Mouse (Mus musculus): ENCODE results near the gene Gm9817. TPM values are rescaled to one million over a fixed set of nuclear protein-coding genes. Genes with fewer than 3 reads are reported as not detected.
"Not testable (repeated sequence)": the region's sequence is repeated elsewhere in the genome, so short reads cannot be mapped to it uniquely, and the experiment has no call there.

Gene Gm9817
- polyA plus RNA-seq (2012; rRNA removed): 0.20 TPM in 1 of 2 replicates, not detected in the other

DNA sequence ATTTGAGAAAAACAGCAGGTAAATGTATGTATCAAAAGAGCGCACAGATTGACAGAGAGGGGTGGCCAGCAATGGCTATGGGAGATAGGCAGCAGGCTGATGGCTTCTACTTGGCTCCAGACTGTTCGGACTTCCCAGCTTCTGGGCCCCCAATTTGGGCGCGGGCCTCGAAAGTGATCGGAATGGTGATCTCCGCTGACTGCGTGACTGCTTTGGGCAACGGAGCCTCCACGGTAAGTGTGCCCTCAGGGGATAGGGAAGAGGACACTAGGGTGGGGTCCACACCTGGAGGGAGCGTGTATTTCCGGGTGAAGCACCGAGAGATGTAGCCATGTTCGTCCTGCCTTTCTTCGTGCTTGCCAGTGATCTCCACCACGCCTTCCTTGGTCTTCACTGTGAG is at the start of gene Gm9817:
Gm9817 (plus strand) TSS at position 301 of the 400 bp plus-strand sequence.
- not testable (repeated sequence) for H3K27me3 ChIP-seq (ENCODE audit: control insufficient read depth, insufficient read depth, low read length); H3K36me3 ChIP-seq (ENCODE audit: control insufficient read depth, insufficient read depth, low read length); H3K4me3 ChIP-seq (ENCODE audit: control insufficient read depth, insufficient read depth, low read length); H3K4me1 ChIP-seq (replicated peaks; ENCODE audit: control insufficient read depth, insufficient read depth, low read length); H3K27ac ChIP-seq (ENCODE audit: control insufficient read depth, insufficient read depth, low read length); DNase-seq
- 77% methylated on average over 16 of the region's 16 CpGs for WGBS

- 86% methylated on average over 1 of the region's 1 CpGs for WGBS
- H3K36me3 ChIP-seq (ENCODE audit: control insufficient read depth, insufficient read depth, low read length): no peaks in the 10 kb centered on the region
- no peak overlapping the region for H3K4me3 ChIP-seq (ENCODE audit: control insufficient read depth, insufficient read depth, low read length)
- H3K4me1 ChIP-seq (replicated peaks; ENCODE audit: control insufficient read depth, insufficient read depth, low read length): peaks cover 5% of the 10 kb centered on the region
- TF ChIP-seq CTCF (IDR thresholded peaks at IDR 0.05; ENCODE audit: borderline replicate concordance, control insufficient read depth, extremely low read depth, insufficient read depth, low read length, poor library complexity) (no peak), POLR2A (IDR thresholded peaks at IDR 0.05; ENCODE audit: control insufficient read depth, extremely low read depth, insufficient read depth, low read length, poor library complexity) (no peak)
- DNase-seq: no peak
- H3K27ac ChIP-seq (ENCODE audit: control insufficient read depth, insufficient read depth, low read length): no peak overlapping the region
- no peaks in the 10 kb centered on the region for H3K27me3 ChIP-seq (ENCODE audit: control insufficient read depth, insufficient read depth, low read length)
These were observed 48.7 kb upstream of the Gm9817 start for GRCm38 (mm10) chr13:45029791-45030190.

DNA sequence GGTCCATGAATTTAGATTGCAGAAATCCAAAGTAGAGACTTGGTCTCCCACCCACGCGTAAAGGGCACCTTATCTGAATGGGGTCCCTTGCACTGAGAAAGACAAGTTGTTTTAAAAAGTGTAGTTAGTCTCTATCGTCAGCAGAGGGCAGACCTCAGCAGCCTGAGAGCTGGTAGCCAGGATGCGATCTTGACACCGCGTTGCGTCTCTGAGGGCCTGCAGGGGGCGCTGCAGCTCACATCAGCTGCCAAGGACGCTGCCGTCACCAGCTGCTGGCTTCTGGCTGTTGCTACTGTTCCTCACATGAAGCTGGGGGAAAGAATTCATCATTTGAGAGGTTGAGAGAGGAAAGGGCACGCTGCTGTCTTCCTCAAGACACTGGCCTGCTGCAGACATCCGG is 47.7 kb upstream of the Gm9817 start:
- H3K4me1 ChIP-seq (replicated peaks; ENCODE audit: control insufficient read depth, insufficient read depth, low read length): peaks cover 10% of the 10 kb centered on the region
- no peaks in the 10 kb centered on the region for H3K27me3 ChIP-seq (ENCODE audit: control insufficient read depth, insufficient read depth, low read length)
- TF ChIP-seq POLR2A (IDR thresholded peaks at IDR 0.05; ENCODE audit: control insufficient read depth, extremely low read depth, insufficient read depth, low read length, poor library complexity) (no peak), CTCF (IDR thresholded peaks at IDR 0.05; ENCODE audit: borderline replicate concordance, control insufficient read depth, extremely low read depth, insufficient read depth, low read length, poor library complexity) (peak; percentile 100)
- 7% methylated on average over 12 of the region's 12 CpGs for WGBS
- H3K27ac ChIP-seq (ENCODE audit: control insufficient read depth, insufficient read depth, low read length): no peak overlapping the region
- DNase-seq: peak; percentile 88
- no peak overlapping the region for H3K4me3 ChIP-seq (ENCODE audit: control insufficient read depth, insufficient read depth, low read length)
- H3K36me3 ChIP-seq (ENCODE audit: control insufficient read depth, insufficient read depth, low read length): no peaks in the 10 kb centered on the region

GRCm38 (mm10) chr13:45031314-45031713 is 47.2 kb upstream of the Gm9817 start:
- Histone ChIP-seq H3K4me3 (ENCODE audit: control insufficient read depth, insufficient read depth, low read length) (no peak overlapping the region), H3K27me3 (ENCODE audit: control insufficient read depth, insufficient read depth, low read length) (no peaks in the 10 kb centered on the region), H3K27ac (ENCODE audit: control insufficient read depth, insufficient read depth, low read length) (no peak overlapping the region), H3K36me3 (ENCODE audit: control insufficient read depth, insufficient read depth, low read length) (no peaks in the 10 kb centered on the region), H3K4me1 (replicated peaks; ENCODE audit: control insufficient read depth, insufficient read depth, low read length) (peaks cover 10% of the 10 kb centered on the region)
- WGBS: 40% methylated on average over 10 of the region's 10 CpGs
- DNase-seq: no peak
- TF ChIP-seq POLR2A (IDR thresholded peaks at IDR 0.05; ENCODE audit: control insufficient read depth, extremely low read depth, insufficient read depth, low read length, poor library complexity): no peak
- TF ChIP-seq CTCF (IDR thresholded peaks at IDR 0.05; ENCODE audit: borderline replicate concordance, control insufficient read depth, extremely low read depth, insufficient read depth, low read length, poor library complexity): no peak

- no peak overlapping the region for H3K27ac ChIP-seq (ENCODE audit: control insufficient read depth, insufficient read depth, low read length)
- H3K36me3 ChIP-seq (ENCODE audit: control insufficient read depth, insufficient read depth, low read length): no peaks in the 10 kb centered on the region
- H3K4me1 ChIP-seq (replicated peaks; ENCODE audit: control insufficient read depth, insufficient read depth, low read length): peaks cover 10% of the 10 kb centered on the region
- no peak overlapping the region for H3K4me3 ChIP-seq (ENCODE audit: control insufficient read depth, insufficient read depth, low read length)
- 12% methylated on average over 7 of the region's 7 CpGs for WGBS
- TF ChIP-seq CTCF (IDR thresholded peaks at IDR 0.05; ENCODE audit: borderline replicate concordance, control insufficient read depth, extremely low read depth, insufficient read depth, low read length, poor library complexity) (no peak), POLR2A (IDR thresholded peaks at IDR 0.05; ENCODE audit: control insufficient read depth, extremely low read depth, insufficient read depth, low read length, poor library complexity) (no peak)
- no peak for DNase-seq
- H3K27me3 ChIP-seq (ENCODE audit: control insufficient read depth, insufficient read depth, low read length): no peaks in the 10 kb centered on the region
These were observed 46.7 kb upstream of the Gm9817 start for GRCm38 (mm10) chr13:45031748-45032147.

DNA sequence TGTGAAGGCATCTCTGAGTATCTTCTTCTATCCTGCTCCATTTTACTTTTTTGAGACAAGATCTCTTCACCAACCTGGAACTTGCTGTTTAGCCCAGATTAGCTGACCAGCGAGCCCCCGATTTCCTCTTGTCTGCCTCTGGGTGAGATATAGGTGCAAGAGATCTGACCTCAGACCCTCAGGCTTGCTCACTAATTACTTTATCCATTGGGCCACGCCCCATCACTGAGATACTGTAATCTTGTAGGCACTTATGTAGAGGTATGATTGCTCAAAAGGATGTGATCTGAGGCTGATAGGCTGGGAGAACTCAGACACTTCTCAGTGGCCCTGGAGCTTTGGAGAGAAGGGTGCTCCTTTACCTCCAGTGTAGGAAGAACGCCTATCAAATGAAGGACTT is 46.0 kb upstream of the Gm9817 start:
- 88% methylated on average over 4 of the region's 4 CpGs for WGBS
- TF ChIP-seq POLR2A (IDR thresholded peaks at IDR 0.05; ENCODE audit: control insufficient read depth, extremely low read depth, insufficient read depth, low read length, poor library complexity): no peak
- TF ChIP-seq CTCF (IDR thresholded peaks at IDR 0.05; ENCODE audit: borderline replicate concordance, control insufficient read depth, extremely low read depth, insufficient read depth, low read length, poor library complexity): no peak
- Histone ChIP-seq H3K27ac (ENCODE audit: control insufficient read depth, insufficient read depth, low read length) (no peak overlapping the region), H3K27me3 (ENCODE audit: control insufficient read depth, insufficient read depth, low read length) (no peaks in the 10 kb centered on the region), H3K36me3 (ENCODE audit: control insufficient read depth, insufficient read depth, low read length) (no peaks in the 10 kb centered on the region), H3K4me1 (replicated peaks; ENCODE audit: control insufficient read depth, insufficient read depth, low read length) (peaks cover 10% of the 10 kb centered on the region), H3K4me3 (ENCODE audit: control insufficient read depth, insufficient read depth, low read length) (no peak overlapping the region)
- no peak for DNase-seq

- H3K27me3 ChIP-seq (ENCODE audit: control insufficient read depth, insufficient read depth, low read length): no peaks in the 10 kb centered on the region
- H3K36me3 ChIP-seq (ENCODE audit: control insufficient read depth, insufficient read depth, low read length): no peaks in the 10 kb centered on the region
- no peak overlapping the region for H3K27ac ChIP-seq (ENCODE audit: control insufficient read depth, insufficient read depth, low read length)
- TF ChIP-seq POLR2A (IDR thresholded peaks at IDR 0.05; ENCODE audit: control insufficient read depth, extremely low read depth, insufficient read depth, low read length, poor library complexity): no peak
- TF ChIP-seq CTCF (IDR thresholded peaks at IDR 0.05; ENCODE audit: borderline replicate concordance, control insufficient read depth, extremely low read depth, insufficient read depth, low read length, poor library complexity): no peak
- peaks cover 10% of the 10 kb centered on the region for H3K4me1 ChIP-seq (replicated peaks; ENCODE audit: control insufficient read depth, insufficient read depth, low read length)
- no peak overlapping the region for H3K4me3 ChIP-seq (ENCODE audit: control insufficient read depth, insufficient read depth, low read length)
- 97% methylated on average over 10 of the region's 10 CpGs for WGBS
- DNase-seq: no peak
These were observed 45.1 kb upstream of the Gm9817 start for GRCm38 (mm10) chr13:45033360-45033759.

Measured in thymus, adult 2 months (tissue).